In the genomic region with DNA sequence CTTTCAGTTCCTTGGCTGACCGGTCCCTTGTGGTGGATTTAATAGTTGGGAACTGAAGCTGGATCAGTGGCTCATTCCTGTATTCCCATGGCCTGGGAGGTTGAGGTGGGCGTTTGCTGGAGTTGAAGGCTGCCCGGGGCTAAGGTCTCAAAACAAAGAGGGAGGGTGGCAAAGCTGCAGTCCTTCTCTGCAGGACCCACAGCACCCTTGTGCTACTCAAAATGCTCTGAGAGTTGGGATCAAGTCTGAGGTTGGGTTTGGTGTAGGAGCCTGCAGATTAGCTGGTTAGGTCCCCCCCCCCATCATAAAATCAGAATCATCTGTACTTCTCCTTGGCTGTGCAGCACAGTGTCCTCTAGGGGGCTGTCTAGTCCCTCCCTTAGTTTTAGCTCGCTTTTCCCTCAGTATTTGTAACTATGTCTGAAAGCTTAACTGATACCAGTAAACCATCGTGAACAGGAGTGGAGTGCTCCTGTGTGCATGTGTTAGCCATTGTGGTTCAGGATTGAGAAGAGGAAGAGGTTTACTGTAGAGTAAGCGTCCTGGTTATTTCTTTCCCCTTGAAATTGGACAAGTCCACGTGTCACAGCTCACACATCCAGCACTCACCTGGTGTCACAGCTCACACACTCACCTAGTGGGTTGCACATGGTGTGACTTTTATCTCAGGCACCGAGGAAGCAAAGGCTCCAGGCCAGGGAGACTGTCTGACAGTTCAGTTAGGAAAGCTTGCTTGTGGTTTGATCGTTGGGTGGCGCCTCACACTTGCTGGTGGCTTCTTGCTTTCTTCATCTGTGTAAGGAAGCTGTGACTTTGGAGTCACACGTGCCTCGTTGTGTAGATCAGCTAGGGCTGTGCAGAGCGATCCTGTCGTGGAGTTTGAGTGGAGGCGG, we compare ENCODE assay signal across 9 mouse cellular contexts. TPM values are rescaled to one million over a fixed set of nuclear protein-coding genes. Genes with fewer than 3 reads are reported as not detected.
DNase-seq lines count a peak whose midpoint lies in the region; ATAC-seq and TF ChIP-seq lines count a peak whose summit lies in the region.
"Had no signal": no experiment of that assay in that cellular context is flagged by ENCODE, and none has a peak within 500 bp of the region (broad histone marks: within the 10 kb centered on the region; RNA-seq: fewer than 3 reads in every experiment).

No protein-coding gene starts in this region.

- H3K36me3 ChIP-seq in heart, embryonic 12.5 days = peaks cover 79% of the 10 kb centered on the region
- H3K36me3 ChIP-seq in E14TG2a.4 (ENCODE audit: insufficient read depth, low read length) = peaks cover 84% of the 10 kb centered on the region
- H3K36me3 ChIP-seq in forebrain, embryonic 14.5 days (ENCODE audit: control insufficient read depth, insufficient read depth, low read length) = peaks cover 81% of the 10 kb centered on the region
- peaks cover 80% of the 10 kb centered on the region for H3K36me3 ChIP-seq in kidney, embryonic 14.5 days (ENCODE audit: control insufficient read depth, insufficient read depth, low read length)

- no peaks in the 10 kb centered on the region for H3K9me3 ChIP-seq in heart, embryonic 12.5 days (replicated peaks)
- no peaks in the 10 kb centered on the region for H3K9me3 ChIP-seq in E14TG2a.4 (ENCODE audit: low read length)
- H3K9me3 ChIP-seq in forebrain, embryonic 14.5 days (replicated peaks; ENCODE audit: control insufficient read depth, low read length) = no peaks in the 10 kb centered on the region
- H3K9me3 ChIP-seq in kidney, embryonic 14.5 days (ENCODE audit: control insufficient read depth, low read length) = no peaks in the 10 kb centered on the region

- peak overlapping the region; percentile 7; the same call in 1 of the 2 replicates for H3K9ac ChIP-seq in heart, embryonic 12.5 days
- peak overlapping the region; percentile 32; the same call in 1 of the 2 replicates for H3K9ac ChIP-seq in forebrain, embryonic 14.5 days (ENCODE audit: low read length)
- H3K9ac ChIP-seq in kidney, embryonic 14.5 days (ENCODE audit: low read depth, low read length) = no peak overlapping the region

- no peak for ATAC-seq in heart, embryonic 12.5 days (ENCODE audit: insufficient number of reproducible peaks, low FRiP score)
- ATAC-seq in forebrain, embryonic 14.5 days = no peak
- ATAC-seq in kidney, embryonic 14.5 days (ENCODE audit: low FRiP score, low TSS enrichment) = no peak

- no peak for DNase-seq in heart, adult 8-10 months (ENCODE audit: low spot score)
- DNase-seq in forebrain, embryonic 14.5 days (ENCODE audit: low spot score) = peak; percentile 59
- peak; percentile 54 for DNase-seq in lung, postnatal 36 days
- DNase-seq in left cerebral cortex, postnatal 25 days (ENCODE audit: low spot score in 2 of 2) = no peak
- no peak for DNase-seq in left cerebral cortex, postnatal 4 days

- TF ChIP-seq CTCF in E14TG2a.4 (conservative IDR thresholded peaks at IDR 0.05; ENCODE audit: low read length) = peak; percentile 59

- intact Hi-C loops in left cerebral cortex, postnatal 25 days (cut with DNase I) = no loop called here
- intact Hi-C loops in left cerebral cortex, postnatal 4 days (cut with DNase I) = no loop called here

- H3K4me3 ChIP-seq in heart, embryonic 12.5 days = no peak overlapping the region
- H3K4me3 ChIP-seq in E14TG2a.4 (replicated peaks; ENCODE audit: low read length) = peak overlapping the region; percentile 99
- H3K4me3 ChIP-seq in forebrain, embryonic 14.5 days (ENCODE audit: low read depth, low read length) = no peak overlapping the region
- no peak overlapping the region for H3K4me3 ChIP-seq in kidney, embryonic 14.5 days (ENCODE audit: low read length)

- H3K27me3 ChIP-seq in heart, embryonic 12.5 days (replicated peaks) = no peaks in the 10 kb centered on the region
- no peaks in the 10 kb centered on the region for H3K27me3 ChIP-seq in E14TG2a.4 (ENCODE audit: insufficient read depth, low read length)
- H3K27me3 ChIP-seq in forebrain, embryonic 14.5 days (replicated peaks; ENCODE audit: control insufficient read depth, insufficient read depth, low read length) = no peaks in the 10 kb centered on the region
- H3K27me3 ChIP-seq in kidney, embryonic 14.5 days (ENCODE audit: control insufficient read depth, insufficient read depth, low read length) = no peaks in the 10 kb centered on the region

- peaks cover 35% of the 10 kb centered on the region for H3K4me1 ChIP-seq in heart, embryonic 12.5 days (replicated peaks)
- peaks cover 80% of the 10 kb centered on the region for H3K4me1 ChIP-seq in E14TG2a.4 (replicated peaks; ENCODE audit: low read depth, low read length)
- peaks cover 23% of the 10 kb centered on the region for H3K4me1 ChIP-seq in forebrain, embryonic 14.5 days (ENCODE audit: control insufficient read depth, insufficient read depth, low read length)
- H3K4me1 ChIP-seq in kidney, embryonic 14.5 days (ENCODE audit: control insufficient read depth, insufficient read depth, low read length) = peaks cover 36% of the 10 kb centered on the region

- H3K27ac ChIP-seq in heart, embryonic 12.5 days (ENCODE audit: poor library complexity, severe bottlenecking) = no peak overlapping the region
- H3K27ac ChIP-seq in forebrain, embryonic 14.5 days (ENCODE audit: low read depth, low read length) = no peak overlapping the region
- no peak overlapping the region for H3K27ac ChIP-seq in kidney, embryonic 14.5 days (ENCODE audit: low read depth, low read length)

- H3K4me2 ChIP-seq in heart, embryonic 12.5 days = no peak overlapping the region
- peak overlapping the region; percentile 84; the same call in 1 of the 2 replicates for H3K4me2 ChIP-seq in forebrain, embryonic 14.5 days (ENCODE audit: low read length)
- no peak overlapping the region; the same call in 1 of the 2 replicates for H3K4me2 ChIP-seq in kidney, embryonic 14.5 days (replicated peaks; ENCODE audit: low read depth, low read length)

- 87% methylated on average over 15 of the region's 15 CpGs for WGBS in heart, embryonic 12.5 days
- 80% methylated on average over 15 of the region's 15 CpGs for WGBS in forebrain, embryonic 14.5 days
- 83% methylated on average over 15 of the region's 15 CpGs for WGBS in kidney, embryonic 14.5 days

RNA-seq across cellular contexts. Expression of gene Ddx39b, which starts 4.4 kb away (rescaled TPM):
- 282 and 285 TPM in 2 replicates for polyA plus RNA-seq in heart, embryonic 12.5 days (2016; fragmentation: Nextera tagmentation; extraction: Ambion mirVana)
- total RNA-seq in heart, adult 8-10 months (2022) = 10 to 100 TPM; 76.7 to 92.1 (median 86.6) TPM
- 478 and 489 TPM in 2 replicates for polyA plus RNA-seq in forebrain, embryonic 14.5 days (2014; fragmentation: Nextera tagmentation; extraction: Ambion mirVana)
- 100 to 1,000 TPM; 207 to 209 TPM for total RNA-seq in left cerebral cortex, postnatal 25 days (2021)
- total RNA-seq in left cerebral cortex, postnatal 4 days (2021) = 100 to 1,000 TPM; 324 to 337 TPM
- 525 and 616 TPM in 2 replicates for polyA plus RNA-seq in kidney, embryonic 14.5 days (2014; fragmentation: Nextera tagmentation; extraction: Ambion mirVana)

RNA-seq across cellular contexts. Expression of gene Nfkbil1, which starts 10.4 kb away (rescaled TPM):
- polyA plus RNA-seq in heart, embryonic 12.5 days (2016; fragmentation: Nextera tagmentation; extraction: Ambion mirVana) = 9.0 and 9.8 TPM in 2 replicates
- 1 to 10 TPM; 8.2 to 9.4 (median 8.5) TPM for total RNA-seq in heart, adult 8-10 months (2022)
- polyA plus RNA-seq in forebrain, embryonic 14.5 days (2014; fragmentation: Nextera tagmentation; extraction: Ambion mirVana) = 5.1 and 5.2 TPM in 2 replicates
- 10 to 100 TPM; 11.7 to 12.8 TPM for total RNA-seq in left cerebral cortex, postnatal 25 days (2021)
- total RNA-seq in left cerebral cortex, postnatal 4 days (2021) = 10 to 100 TPM; 14.7 to 14.8 TPM
- polyA plus RNA-seq in kidney, embryonic 14.5 days (2014; fragmentation: Nextera tagmentation; extraction: Ambion mirVana) = 3.3 and 6.0 TPM in 2 replicates

RNA-seq across cellular contexts. Expression of gene Atp6v1g2, which starts 12.5 kb away (rescaled TPM):
- 10.0 and 12.5 TPM in 2 replicates for polyA plus RNA-seq in heart, embryonic 12.5 days (2016; fragmentation: Nextera tagmentation; extraction: Ambion mirVana)
- total RNA-seq in heart, adult 8-10 months (2022) = 1 to 10 TPM; 1.7 to 3.6 (median 1.9) TPM
- 44.0 and 61.1 TPM in 2 replicates for polyA plus RNA-seq in forebrain, embryonic 14.5 days (2014; fragmentation: Nextera tagmentation; extraction: Ambion mirVana)
- 100 to 1,000 TPM; 514 to 578 TPM for total RNA-seq in left cerebral cortex, postnatal 25 days (2021)
- 100 to 1,000 TPM; 122 to 142 TPM for total RNA-seq in left cerebral cortex, postnatal 4 days (2021)
- 5.3 and 6.4 TPM in 2 replicates for polyA plus RNA-seq in kidney, embryonic 14.5 days (2014; fragmentation: Nextera tagmentation; extraction: Ambion mirVana)

RNA-seq across cellular contexts. Expression of gene H2-D1, which starts 16.6 kb away (rescaled TPM):
- polyA plus RNA-seq in heart, embryonic 12.5 days (2016; fragmentation: Nextera tagmentation; extraction: Ambion mirVana) = 30.2 and 32.8 TPM in 2 replicates
- 100 to 1,000 TPM; 108 to 169 (median 117) TPM for total RNA-seq in heart, adult 8-10 months (2022)
- polyA plus RNA-seq in forebrain, embryonic 14.5 days (2014; fragmentation: Nextera tagmentation; extraction: Ambion mirVana) = 37.5 and 44.2 TPM in 2 replicates
- total RNA-seq in left cerebral cortex, postnatal 25 days (2021) = 10 to 100 TPM; 18.5 to 18.7 TPM
- 10 to 100 TPM; 19.1 to 22.8 TPM for total RNA-seq in left cerebral cortex, postnatal 4 days (2021)
- polyA plus RNA-seq in kidney, embryonic 14.5 days (2014; fragmentation: Nextera tagmentation; extraction: Ambion mirVana) = 38.3 and 42.8 TPM in 2 replicates

RNA-seq across cellular contexts. Expression of gene Gm16181, which starts 25.3 kb away (rescaled TPM):
- 0.55 TPM in 1 of 2 replicates, not detected in the other for polyA plus RNA-seq in heart, embryonic 12.5 days (2016; fragmentation: Nextera tagmentation; extraction: Ambion mirVana)
- under 1 TPM in 1 of 4 experiments, not detected in 3; 0.72 TPM for total RNA-seq in heart, adult 8-10 months (2022)
- polyA plus RNA-seq in forebrain, embryonic 14.5 days (2014; fragmentation: Nextera tagmentation; extraction: Ambion mirVana) = not detected in 2 replicates
- total RNA-seq in left cerebral cortex, postnatal 25 days (2021) = not detected
- total RNA-seq in left cerebral cortex, postnatal 4 days (2021) = not detected
- polyA plus RNA-seq in kidney, embryonic 14.5 days (2014; fragmentation: Nextera tagmentation; extraction: Ambion mirVana) = 0.89 TPM in 1 of 2 replicates, not detected in the other
- polyA plus RNA-seq: large intestine, adult 2 months had no signal

Comparison
In these comparisons a context has a peak if more than half of its experiments do, and no peak if none do; other contexts are left out.
1. DNase-seq: peak in forebrain, embryonic 14.5 days (single experiment) and lung, postnatal 36 days (single experiment); none in heart, adult 8-10 months (single experiment), left cerebral cortex, postnatal 25 days (0 of 2) and left cerebral cortex, postnatal 4 days (single experiment).
2. RNA of gene Atp6v1g2, which starts 12.5 kb away (total RNA-seq): 514 to 578 TPM in left cerebral cortex, postnatal 25 days and 122 to 142 TPM in left cerebral cortex, postnatal 4 days; 1.7 to 3.6 TPM in heart, adult 8-10 months; every median in the first group is over 10 times any median in the second.